Mouse (Mus musculus): ENCODE results near the gene Rabgap1l. TPM values are rescaled to one million over a fixed set of nuclear protein-coding genes. Genes with fewer than 3 reads are reported as not detected.
"Not testable (repeated sequence)": the region's sequence is repeated elsewhere in the genome, so short reads cannot be mapped to it uniquely, and the experiment has no call there.

Gene Rabgap1l
- polyA plus RNA-seq, 1 experiment from 2014 or later: 93.4 TPM

DNA sequence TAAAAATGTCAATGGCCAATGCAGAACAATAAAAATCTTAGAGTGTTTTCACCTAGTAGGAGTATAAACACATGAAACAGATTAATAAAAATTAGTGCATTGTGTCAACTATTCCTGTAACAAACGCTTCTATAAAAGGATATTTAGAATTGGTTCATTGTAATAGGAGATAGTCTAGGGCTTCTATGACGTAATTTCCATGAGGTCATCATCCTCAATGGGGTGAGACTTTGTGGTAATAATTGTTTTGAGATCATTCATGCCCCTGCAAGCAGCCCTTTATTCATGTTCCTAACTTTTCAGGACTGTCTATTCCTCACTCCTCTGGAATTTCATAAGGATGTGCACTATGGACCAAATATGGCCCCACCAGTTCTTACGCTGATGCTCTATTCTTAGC, 495.3 kb downstream of the Rabgap1l start:
- peaks cover 12% of the 10 kb centered on the region for H3K4me1 ChIP-seq (ENCODE audit: control insufficient read depth, insufficient read depth, low read length)
- H3K4me3 ChIP-seq (ENCODE audit: low read length): no peak overlapping the region
- no peak for ATAC-seq (replicated peaks; ENCODE audit: extremely low read depth, insufficient read depth, low FRiP score)
- no peak overlapping the region for H3K27ac ChIP-seq (ENCODE audit: low read length)
- H3K9me3 ChIP-seq (replicated peaks; ENCODE audit: control insufficient read depth, low read length): no peaks in the 10 kb centered on the region
- 83% methylated on average over 3 of the region's 3 CpGs for WGBS
- no peak overlapping the region for H3K4me2 ChIP-seq (ENCODE audit: low read depth, low read length)
- no peak overlapping the region for H3K9ac ChIP-seq (ENCODE audit: low read length)
- H3K36me3 ChIP-seq (ENCODE audit: control insufficient read depth, insufficient read depth): no peaks in the 10 kb centered on the region
- no peaks in the 10 kb centered on the region for H3K27me3 ChIP-seq (ENCODE audit: control insufficient read depth, insufficient read depth, low read length)

DNA sequence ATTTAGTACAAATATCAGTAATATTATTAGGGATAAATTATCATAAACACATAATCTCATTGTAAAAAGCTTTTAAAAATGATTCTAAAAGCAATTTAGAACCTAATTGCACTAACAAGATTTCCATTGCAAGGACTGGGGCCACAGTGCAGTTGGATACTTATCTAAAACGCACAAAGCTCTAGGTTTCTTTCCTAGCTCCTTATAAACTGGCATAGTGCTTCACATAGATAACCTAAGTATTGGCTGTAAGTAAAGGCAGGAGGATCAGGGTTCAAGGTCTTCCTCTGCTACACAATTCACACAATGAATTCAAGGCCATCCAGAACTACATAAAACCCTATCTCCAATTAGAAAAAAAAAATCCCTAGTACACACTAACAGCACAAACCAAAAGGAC, 497.7 kb downstream of the Rabgap1l start:
- ATAC-seq (replicated peaks; ENCODE audit: extremely low read depth, insufficient read depth, low FRiP score): no peak
- Histone ChIP-seq H3K4me3 (ENCODE audit: low read length) (no peak overlapping the region), H3K27ac (ENCODE audit: low read length) (no peak overlapping the region), H3K9ac (ENCODE audit: low read length) (no peak overlapping the region), H3K27me3 (ENCODE audit: control insufficient read depth, insufficient read depth, low read length) (no peaks in the 10 kb centered on the region), H3K4me1 (ENCODE audit: control insufficient read depth, insufficient read depth, low read length) (peaks cover 4% of the 10 kb centered on the region), H3K36me3 (ENCODE audit: control insufficient read depth, insufficient read depth) (no peaks in the 10 kb centered on the region), H3K9me3 (replicated peaks; ENCODE audit: control insufficient read depth, low read length) (no peaks in the 10 kb centered on the region), H3K4me2 (ENCODE audit: low read depth, low read length) (no peak overlapping the region)
- WGBS: 76% methylated on average over 1 of the region's 1 CpGs

- Histone ChIP-seq H3K4me3 (ENCODE audit: low read length) (no peak overlapping the region), H3K4me1 (ENCODE audit: control insufficient read depth, insufficient read depth, low read length) (peaks cover 7% of the 10 kb centered on the region), H3K9me3 (replicated peaks; ENCODE audit: control insufficient read depth, low read length) (no peaks in the 10 kb centered on the region), H3K27me3 (ENCODE audit: control insufficient read depth, insufficient read depth, low read length) (no peaks in the 10 kb centered on the region), H3K27ac (ENCODE audit: low read length) (no peak overlapping the region), H3K9ac (ENCODE audit: low read length) (no peak overlapping the region), H3K36me3 (ENCODE audit: control insufficient read depth, insufficient read depth) (no peaks in the 10 kb centered on the region), H3K4me2 (ENCODE audit: low read depth, low read length) (no peak overlapping the region)
- ATAC-seq (replicated peaks; ENCODE audit: extremely low read depth, insufficient read depth, low FRiP score): no peak
- 60% methylated on average over 3 of the region's 3 CpGs for WGBS
These were observed 499.5 kb downstream of the Rabgap1l start for GRCm38 (mm10) chr1:160293488-160293887.

DNA sequence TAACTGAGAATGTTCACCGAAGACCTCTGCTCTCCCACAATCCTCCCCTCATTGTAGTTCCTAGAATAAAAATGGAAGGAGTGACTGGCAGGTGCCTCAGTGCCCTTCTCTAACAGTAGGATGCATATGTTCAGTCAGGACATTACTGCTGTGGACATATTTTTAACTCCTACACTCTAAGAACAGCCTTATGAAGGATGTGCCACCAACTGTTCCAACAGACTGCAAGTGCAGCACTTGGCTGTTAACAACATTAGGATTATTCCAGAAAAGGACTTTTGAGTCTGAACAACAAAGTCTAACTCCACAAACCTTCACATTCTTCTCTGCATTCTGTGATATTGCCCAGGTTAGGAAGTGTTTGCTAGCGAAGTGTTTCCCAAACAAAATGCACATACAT, 501.0 kb downstream of the Rabgap1l start:
- 92% methylated on average over 2 of the region's 2 CpGs for WGBS
- H3K4me3 ChIP-seq (ENCODE audit: low read length): no peak overlapping the region

GRCm38 (mm10) chr1:160290242-160290641, 502.8 kb downstream of the Rabgap1l start:
- peak; percentile 65; the same call in 1 of the 2 replicates for ATAC-seq (replicated peaks; ENCODE audit: extremely low read depth, insufficient read depth, low FRiP score)
- Histone ChIP-seq H3K27ac (ENCODE audit: low read length) (peak overlapping the region; percentile 79), H3K27me3 (ENCODE audit: control insufficient read depth, insufficient read depth, low read length) (no peaks in the 10 kb centered on the region), H3K9me3 (replicated peaks; ENCODE audit: control insufficient read depth, low read length) (no peaks in the 10 kb centered on the region), H3K9ac (ENCODE audit: low read length) (no peak overlapping the region; the same call in 1 of the 2 replicates), H3K4me3 (ENCODE audit: low read length) (no peak overlapping the region), H3K4me1 (ENCODE audit: control insufficient read depth, insufficient read depth, low read length) (peaks cover 8% of the 10 kb centered on the region), H3K4me2 (ENCODE audit: low read depth, low read length) (peak overlapping the region; percentile 38), H3K36me3 (ENCODE audit: control insufficient read depth, insufficient read depth) (no peaks in the 10 kb centered on the region)
- WGBS: 38% methylated on average over 9 of the region's 9 CpGs

More for the DNA sequence above, 501.0 kb downstream of the Rabgap1l start:
- H3K27me3 ChIP-seq (ENCODE audit: control insufficient read depth, insufficient read depth, low read length): no peaks in the 10 kb centered on the region
- no peaks in the 10 kb centered on the region for H3K36me3 ChIP-seq (ENCODE audit: control insufficient read depth, insufficient read depth)
- H3K9ac ChIP-seq (ENCODE audit: low read length): no peak overlapping the region
- no peak for ATAC-seq (replicated peaks; ENCODE audit: extremely low read depth, insufficient read depth, low FRiP score)
- no peak overlapping the region for H3K27ac ChIP-seq (ENCODE audit: low read length)
- peaks cover 5% of the 10 kb centered on the region for H3K4me1 ChIP-seq (ENCODE audit: control insufficient read depth, insufficient read depth, low read length)
- no peaks in the 10 kb centered on the region for H3K9me3 ChIP-seq (replicated peaks; ENCODE audit: control insufficient read depth, low read length)
- no peak overlapping the region for H3K4me2 ChIP-seq (ENCODE audit: low read depth, low read length)

DNA sequence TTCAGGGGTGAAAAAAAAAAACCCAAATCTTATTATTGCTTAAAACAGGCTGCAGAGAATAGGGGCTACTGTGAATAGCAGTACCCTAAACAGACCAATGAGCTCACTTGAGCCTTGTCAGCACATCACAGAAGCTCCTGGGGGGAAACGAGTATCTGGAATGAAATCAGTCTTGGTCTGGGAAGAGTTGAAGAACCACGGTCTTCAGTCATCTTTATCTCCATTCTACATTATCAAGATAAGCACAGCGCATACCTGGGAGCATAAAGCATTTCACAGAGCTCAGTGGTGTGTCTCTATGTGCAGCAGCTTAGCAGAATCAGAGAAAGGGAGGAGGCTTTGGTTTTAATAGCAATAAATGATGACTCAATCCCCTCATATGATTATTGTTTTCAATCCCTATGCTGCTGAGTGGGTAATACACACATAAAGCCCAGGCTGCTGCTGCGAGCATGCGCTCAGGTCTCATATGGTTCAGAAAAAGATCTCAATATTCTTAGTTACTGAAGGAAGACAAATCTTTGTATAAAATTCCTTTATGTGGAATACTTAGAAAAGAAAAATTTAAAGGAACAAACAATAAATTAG, 505.9 kb downstream of the Rabgap1l start:
- H3K36me3 ChIP-seq (ENCODE audit: control insufficient read depth, insufficient read depth): no peaks in the 10 kb centered on the region
- WGBS: 44% methylated on average over 5 of the region's 5 CpGs
- no peak overlapping the region for H3K9ac ChIP-seq (ENCODE audit: low read length)
- H3K4me1 ChIP-seq (ENCODE audit: control insufficient read depth, insufficient read depth, low read length): peaks cover 8% of the 10 kb centered on the region
- no peak for ATAC-seq (replicated peaks; ENCODE audit: extremely low read depth, insufficient read depth, low FRiP score)
- no peak overlapping the region for H3K27ac ChIP-seq (ENCODE audit: low read length)
- no peak overlapping the region for H3K4me3 ChIP-seq (ENCODE audit: low read length)
- H3K4me2 ChIP-seq (ENCODE audit: low read depth, low read length): no peak overlapping the region
- H3K9me3 ChIP-seq (replicated peaks; ENCODE audit: control insufficient read depth, low read length): no peaks in the 10 kb centered on the region
- H3K27me3 ChIP-seq (ENCODE audit: control insufficient read depth, insufficient read depth, low read length): no peaks in the 10 kb centered on the region

DNA sequence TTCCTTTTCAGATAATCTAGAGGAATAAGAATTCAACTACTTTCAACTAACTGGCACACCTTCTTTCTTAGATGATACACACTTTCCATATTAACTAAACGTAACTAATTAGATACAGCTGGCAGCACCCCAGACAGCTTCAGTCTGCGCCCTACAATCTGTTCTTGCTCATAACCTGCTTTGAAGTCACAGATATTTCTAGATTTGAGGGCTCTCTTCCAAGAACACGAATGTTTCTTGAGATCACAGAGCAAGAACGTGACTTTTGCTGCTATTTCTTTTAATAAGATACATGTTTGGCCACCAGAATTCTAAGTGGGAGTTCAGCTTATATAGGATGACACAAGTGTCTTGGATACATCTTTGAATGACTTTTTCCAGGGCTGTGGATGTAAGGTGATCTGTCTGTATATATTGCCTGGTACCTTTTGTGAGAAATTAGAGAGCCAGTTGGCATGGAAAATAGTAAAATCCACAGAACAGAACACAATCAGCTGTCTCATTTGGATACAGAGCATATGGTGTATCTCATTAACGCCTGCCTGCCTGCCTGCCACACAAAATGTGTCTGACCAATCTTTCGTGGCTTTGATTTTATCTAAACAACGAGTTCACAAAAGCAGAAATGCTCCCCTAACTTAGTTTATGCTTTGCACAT, 506.5 kb downstream of the Rabgap1l start:
- Histone ChIP-seq H3K36me3 (ENCODE audit: control insufficient read depth, insufficient read depth) (no peaks in the 10 kb centered on the region), H3K27ac (ENCODE audit: low read length) (no peak overlapping the region), H3K4me3 (ENCODE audit: low read length) (no peak overlapping the region), H3K4me2 (ENCODE audit: low read depth, low read length) (no peak overlapping the region), H3K27me3 (ENCODE audit: control insufficient read depth, insufficient read depth, low read length) (no peaks in the 10 kb centered on the region), H3K4me1 (ENCODE audit: control insufficient read depth, insufficient read depth, low read length) (peaks cover 8% of the 10 kb centered on the region), H3K9me3 (replicated peaks; ENCODE audit: control insufficient read depth, low read length) (no peaks in the 10 kb centered on the region), H3K9ac (ENCODE audit: low read length) (no peak overlapping the region)
- WGBS: 49% methylated on average over 7 of the region's 7 CpGs
- ATAC-seq (replicated peaks; ENCODE audit: extremely low read depth, insufficient read depth, low FRiP score): no peak

DNA sequence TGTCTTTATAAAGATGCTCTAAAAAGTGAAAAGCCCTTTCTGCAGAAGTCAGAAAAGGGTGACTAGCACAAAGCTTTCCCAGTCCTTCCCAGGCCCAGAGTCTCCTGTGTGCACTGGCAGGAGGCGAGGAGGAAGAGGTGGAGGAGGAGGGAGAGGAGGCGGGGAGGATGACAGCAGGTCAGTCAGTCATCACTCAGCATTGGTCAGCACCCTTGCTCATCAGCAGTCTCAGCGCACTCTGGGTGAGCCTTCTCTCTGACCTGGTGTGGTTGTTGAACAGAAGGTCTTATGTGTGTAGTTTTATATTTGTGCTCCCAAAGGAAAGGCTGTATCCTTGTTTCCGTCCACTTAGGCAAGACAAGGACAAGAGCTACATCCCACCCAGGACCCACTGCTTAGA, 508.8 kb downstream of the Rabgap1l start:
- no peaks in the 10 kb centered on the region for H3K9me3 ChIP-seq (replicated peaks; ENCODE audit: control insufficient read depth, low read length)
- H3K27ac ChIP-seq (ENCODE audit: low read length): no peak overlapping the region
- no peak overlapping the region for H3K4me2 ChIP-seq (ENCODE audit: low read depth, low read length)
- WGBS: 79% methylated on average over 4 of the region's 4 CpGs
- peaks cover 3% of the 10 kb centered on the region; the same call in 1 of the 2 replicates for H3K4me1 ChIP-seq (ENCODE audit: control insufficient read depth, insufficient read depth, low read length)
- H3K36me3 ChIP-seq (ENCODE audit: control insufficient read depth, insufficient read depth): no peaks in the 10 kb centered on the region
- no peaks in the 10 kb centered on the region for H3K27me3 ChIP-seq (ENCODE audit: control insufficient read depth, insufficient read depth, low read length)
- no peak overlapping the region for H3K9ac ChIP-seq (ENCODE audit: low read length)
- no peak overlapping the region for H3K4me3 ChIP-seq (ENCODE audit: low read length)
- no peak for ATAC-seq (replicated peaks; ENCODE audit: extremely low read depth, insufficient read depth, low FRiP score)

- H3K27me3 ChIP-seq (ENCODE audit: control insufficient read depth, insufficient read depth, low read length); H3K4me1 ChIP-seq (ENCODE audit: control insufficient read depth, insufficient read depth, low read length); ATAC-seq (replicated peaks; ENCODE audit: extremely low read depth, insufficient read depth, low FRiP score); H3K36me3 ChIP-seq (ENCODE audit: control insufficient read depth, insufficient read depth); H3K9ac ChIP-seq (ENCODE audit: low read length); H3K27ac ChIP-seq (ENCODE audit: low read length); H3K4me3 ChIP-seq (ENCODE audit: low read length); H3K9me3 ChIP-seq (replicated peaks; ENCODE audit: control insufficient read depth, low read length); H3K4me2 ChIP-seq (ENCODE audit: low read depth, low read length): not testable (repeated sequence)
- WGBS: 84% methylated on average over 2 of the region's 2 CpGs
These were observed 510.7 kb downstream of the Rabgap1l start for GRCm38 (mm10) chr1:160282166-160282874.

All from heart, embryonic 16.5 days (tissue).